Mouse (Mus musculus) gastrocnemius, adult 8-10 months (tissue): ENCODE measurements around the gene Calhm2. TPM values are rescaled to one million over a fixed set of nuclear protein-coding genes. Genes with fewer than 3 reads are reported as not detected.

ENCODE experiments used
- DNase-seq, 2 experiments: peaks; one replicate each; pipeline ENCODE4 v3.0.0; 2022; ENCODE audit warnings: low spot score in 2 of 2
- total RNA-seq, 4 experiments: library from RNA; stranded (reverse); gene quantifications; 2 replicates each; pipeline ENCODE4 v1.2.4; 2022

The Calhm2 gene
- total RNA-seq, 4 experiments from 2014 or later: 0.70 to 1.3 (median 1.1) TPM

- DNase-seq: no peak
Observed at GRCm38 (mm10) chr19:47088226-47088625, 49.9 kb downstream of the Calhm2 start.

- DNase-seq: peak; percentile 66 to 69
Observed at GRCm38 (mm10) chr19:47067924-47068611, 70.0 kb downstream of the Calhm2 start.

GRCm38 (mm10) chr19:47067096-47067882, 70.8 kb downstream of the Calhm2 start, which contains the start of gene Taf5:
Taf5 (plus strand) TSS chr19:47067746.
- peak; percentile 90 to 92 for DNase-seq

- no peak for DNase-seq
Observed at GRCm38 (mm10) chr19:47065860-47066259, 72.2 kb downstream of the Calhm2 start.

GRCm38 (mm10) chr19:47057684-47058083, 80.4 kb downstream of the Calhm2 start:
- no peak for DNase-seq

Other genes starting within 250 kb of the Calhm2 start
- gene Ina, start 123.6 kb downstream of the Calhm2 start, total RNA-seq: not detected
- gene Nt5c2, start 123.1 kb downstream of the Calhm2 start, total RNA-seq: 10 to 100 TPM in 1 of 4 experiments, 1 to 10 TPM in 3; 5.8 to 10.2 (median 8.1) TPM
- 1 to 10 TPM; 3.6 to 6.3 (median 5.0) TPM for gene Pcgf6, start 87.4 kb downstream of the Calhm2 start, total RNA-seq
- gene Taf5, start 70.5 kb downstream of the Calhm2 start, total RNA-seq: 1 to 10 TPM; 1.6 to 2.5 (median 2.3) TPM
- 1,000 to 10,000 TPM; 1,130 to 1,241 (median 1,184) TPM for gene Usmg5, start 47.6 kb downstream of the Calhm2 start, total RNA-seq
- gene Pdcd11, start 47.5 kb downstream of the Calhm2 start, total RNA-seq: 1 to 10 TPM; 7.6 to 8.7 (median 8.5) TPM
- not detected for gene Calhm1, start 6.0 kb upstream of the Calhm2 start, total RNA-seq
- gene Calhm3, start 19.5 kb upstream of the Calhm2 start, total RNA-seq: not detected
- gene Neurl1a, start 40.5 kb upstream of the Calhm2 start, total RNA-seq: 100 to 1,000 TPM; 127 to 155 (median 146) TPM